Mouse (Mus musculus): ENCODE data around the gene Col4a3. TPM values are rescaled to one million over a fixed set of nuclear protein-coding genes. Genes with fewer than 3 reads are reported as not detected.

Gene Col4a3
- 1 to 10 TPM; 1.1 TPM for total RNA-seq (2021)

- intact Hi-C loops (cut with DNase I): no loop called here
- DNase-seq (ENCODE audit: extremely low spot score in 1 of 2, low spot score in 2 of 2): peak in 1 of 2 experiments; percentile 51
These were observed at the start of gene Col4a3, which contains the start of gene Col4a4 for GRCm38 (mm10) chr1:82586713-82587399. Gene Col4a3 (plus strand): TSS chr1:82586921. Gene Col4a4 (minus strand): TSS chr1:82586849.

GRCm38 (mm10) chr1:82537848-82538247, 48.9 kb upstream of the Col4a3 start:
- DNase-seq (ENCODE audit: extremely low spot score in 1 of 2, low spot score in 2 of 2): no peak
- intact Hi-C loops (cut with DNase I): no loop called here

- intact Hi-C loops (cut with DNase I): no loop called here
- DNase-seq (ENCODE audit: extremely low spot score in 1 of 2, low spot score in 2 of 2): no peak
These were observed 46.7 kb upstream of the Col4a3 start for GRCm38 (mm10) chr1:82540056-82540455.

- no peak for DNase-seq (ENCODE audit: extremely low spot score in 1 of 2, low spot score in 2 of 2)
- intact Hi-C loops (cut with DNase I): no loop called here
These were observed 42.8 kb upstream of the Col4a3 start for GRCm38 (mm10) chr1:82543934-82544333.

GRCm38 (mm10) chr1:82544419-82545185, 42.1 kb upstream of the Col4a3 start:
- intact Hi-C loops (cut with DNase I): no loop called here
- no peak for DNase-seq (ENCODE audit: extremely low spot score in 1 of 2, low spot score in 2 of 2)

- DNase-seq (ENCODE audit: extremely low spot score in 1 of 2, low spot score in 2 of 2): peak in 1 of 2 experiments; percentile 22
- intact Hi-C loops (cut with DNase I): no loop called here
These were observed 41.3 kb upstream of the Col4a3 start for GRCm38 (mm10) chr1:82545199-82545960.

- intact Hi-C loops (cut with DNase I): loop anchor here (5.0 to 10.0 kb wide), 2 partner anchors 88 to 430 kb away; no protein-coding TSS in a partner anchor
- DNase-seq (ENCODE audit: extremely low spot score in 1 of 2, low spot score in 2 of 2): peak in 1 of 2 experiments; percentile 23
These were observed 32.3 kb upstream of the Col4a3 start for GRCm38 (mm10) chr1:82554443-82554850.

- intact Hi-C loops (cut with DNase I): loop anchor here (5.0 to 10.0 kb wide), 2 partner anchors 87 to 430 kb away; no protein-coding TSS in a partner anchor
- DNase-seq (ENCODE audit: extremely low spot score in 1 of 2, low spot score in 2 of 2): no peak
These were observed 31.8 kb upstream of the Col4a3 start for GRCm38 (mm10) chr1:82554889-82555288.

- intact Hi-C loops (cut with DNase I): no loop called here
- DNase-seq (ENCODE audit: extremely low spot score in 1 of 2, low spot score in 2 of 2): no peak
These were observed 26.5 kb upstream of the Col4a3 start for GRCm38 (mm10) chr1:82560223-82560622.

- intact Hi-C loops (cut with DNase I): no loop called here
- DNase-seq (ENCODE audit: extremely low spot score in 1 of 2, low spot score in 2 of 2): no peak
These were observed 17.3 kb upstream of the Col4a3 start for GRCm38 (mm10) chr1:82569405-82569804.

GRCm38 (mm10) chr1:82571758-82572157, 15.0 kb upstream of the Col4a3 start:
- intact Hi-C loops (cut with DNase I): no loop called here
- DNase-seq (ENCODE audit: extremely low spot score in 1 of 2, low spot score in 2 of 2): no peak

- intact Hi-C loops (cut with DNase I): no loop called here
- no peak for DNase-seq (ENCODE audit: extremely low spot score in 1 of 2, low spot score in 2 of 2)
These were observed 11.0 kb upstream of the Col4a3 start for GRCm38 (mm10) chr1:82575681-82576080.

GRCm38 (mm10) chr1:82576182-82576581, 10.5 kb upstream of the Col4a3 start:
- DNase-seq (ENCODE audit: extremely low spot score in 1 of 2, low spot score in 2 of 2): no peak
- intact Hi-C loops (cut with DNase I): no loop called here

- DNase-seq (ENCODE audit: extremely low spot score in 1 of 2, low spot score in 2 of 2): no peak
- intact Hi-C loops (cut with DNase I): no loop called here
These were observed 9.4 kb upstream of the Col4a3 start for GRCm38 (mm10) chr1:82577339-82577738.

- intact Hi-C loops (cut with DNase I): no loop called here
- peak in 1 of 2 experiments; percentile 47 for DNase-seq (ENCODE audit: extremely low spot score in 1 of 2, low spot score in 2 of 2)
These were observed 8.8 kb upstream of the Col4a3 start for GRCm38 (mm10) chr1:82577915-82578314.

GRCm38 (mm10) chr1:82578320-82578719, 8.4 kb upstream of the Col4a3 start:
- no peak for DNase-seq (ENCODE audit: extremely low spot score in 1 of 2, low spot score in 2 of 2)
- intact Hi-C loops (cut with DNase I): no loop called here

GRCm38 (mm10) chr1:82585981-82586380, 740 bp upstream of the Col4a3 start:
- intact Hi-C loops (cut with DNase I): no loop called here
- DNase-seq (ENCODE audit: extremely low spot score in 1 of 2, low spot score in 2 of 2): no peak

GRCm38 (mm10) chr1:82590266-82590665, 3.5 kb downstream of the Col4a3 start:
- intact Hi-C loops (cut with DNase I): no loop called here
- no peak for DNase-seq (ENCODE audit: extremely low spot score in 1 of 2, low spot score in 2 of 2)

- peak in 1 of 2 experiments; percentile 75 for DNase-seq (ENCODE audit: extremely low spot score in 1 of 2, low spot score in 2 of 2)
- intact Hi-C loops (cut with DNase I): no loop called here
These were observed 10.3 kb downstream of the Col4a3 start for GRCm38 (mm10) chr1:82596864-82597596.
